Mouse (Mus musculus) embryonic fibroblast, embryonic 13.5 days (primary cell): ENCODE results near the gene Gdf10.

Experiments used
- CTCF ChIP-seq: IDR thresholded peaks from 2 replicates; pipeline ENCODE4 v1.5.1; 2011; ENCODE audit warnings: mild to moderate bottlenecking, control low read depth, low read length, moderate library complexity, borderline replicate concordance; ENCODE audit not compliant: insufficient read depth
- POLR2A ChIP-seq: IDR thresholded peaks from 2 replicates; pipeline ENCODE4 v1.6.1; 2011; ENCODE audit warnings: low read depth, mild to moderate bottlenecking, control low read depth, low read length, moderate library complexity

DNA sequence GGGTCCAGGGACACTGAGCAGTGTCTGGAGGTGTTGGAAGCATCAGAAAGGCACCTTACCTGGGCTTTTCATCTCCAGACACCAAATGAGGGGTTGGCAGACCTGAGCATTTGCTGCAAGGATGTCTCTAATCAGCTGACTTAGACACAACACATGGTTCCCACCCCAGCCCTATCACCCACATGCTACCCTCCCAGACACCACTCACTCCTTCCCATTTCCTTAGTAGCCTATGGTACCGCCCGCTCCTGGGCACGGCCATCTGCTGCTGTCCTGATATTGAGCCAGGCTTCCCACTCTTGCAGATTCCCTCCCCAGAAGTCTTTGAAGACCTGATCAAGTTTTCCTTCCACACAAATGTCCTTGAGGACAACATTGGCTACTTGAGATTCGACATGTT lies 34.8 kb downstream of the Gdf10 start:
- TF ChIP-seq POLR2A (no peak), CTCF (no peak)
